Mouse (Mus musculus): ENCODE results near the gene Pitpnm2.

- TF ChIP-seq CTCF (conservative IDR thresholded peaks at IDR 0.05; ENCODE audit: insufficient read depth, insufficient read length, low read depth, low read length) (no peak), POLR2A (IDR thresholded peaks at IDR 0.05; ENCODE audit: low read depth, low read length) (no peak)
Observed at GRCm38 (mm10) chr5:124187508-124188311, 61.9 kb downstream of the Pitpnm2 start.
